Mouse (Mus musculus): ENCODE data around the gene Slc9a3r1.

- TF ChIP-seq POLR2A (IDR thresholded peaks at IDR 0.05; ENCODE audit: insufficient read length, low read depth) (no peak), MAX (IDR thresholded peaks at IDR 0.05; ENCODE audit: low read depth) (no peak), E2F4 (IDR thresholded peaks at IDR 0.05; ENCODE audit: insufficient read depth) (no peak), CEBPB (IDR thresholded peaks at IDR 0.05; ENCODE audit: insufficient read depth, poor library complexity, severe bottlenecking) (no peak)
Measured at GRCm38 (mm10) chr11:115229021-115229930, 66.1 kb downstream of the Slc9a3r1 start.
